Mouse (Mus musculus) v-Abl transformed pro-B cells (cell line): ENCODE measurements at regions not wholly inside any gene's neighbourhood (a gene's known extent, or its start where the extent isn't known, plus 50 kb on each side); places are given as distances from the start of the nearest gene placed in this dataset.

Experiments used
- in situ Hi-C, 2 experiments: fragments of 400-800 bp; cut with MboI; formaldehyde crosslinking; loops; one replicate each; pipeline ENCODE4 v1.15.1; 2025; ENCODE audit not compliant: unreplicated experiment in 2 of 2

DNA sequence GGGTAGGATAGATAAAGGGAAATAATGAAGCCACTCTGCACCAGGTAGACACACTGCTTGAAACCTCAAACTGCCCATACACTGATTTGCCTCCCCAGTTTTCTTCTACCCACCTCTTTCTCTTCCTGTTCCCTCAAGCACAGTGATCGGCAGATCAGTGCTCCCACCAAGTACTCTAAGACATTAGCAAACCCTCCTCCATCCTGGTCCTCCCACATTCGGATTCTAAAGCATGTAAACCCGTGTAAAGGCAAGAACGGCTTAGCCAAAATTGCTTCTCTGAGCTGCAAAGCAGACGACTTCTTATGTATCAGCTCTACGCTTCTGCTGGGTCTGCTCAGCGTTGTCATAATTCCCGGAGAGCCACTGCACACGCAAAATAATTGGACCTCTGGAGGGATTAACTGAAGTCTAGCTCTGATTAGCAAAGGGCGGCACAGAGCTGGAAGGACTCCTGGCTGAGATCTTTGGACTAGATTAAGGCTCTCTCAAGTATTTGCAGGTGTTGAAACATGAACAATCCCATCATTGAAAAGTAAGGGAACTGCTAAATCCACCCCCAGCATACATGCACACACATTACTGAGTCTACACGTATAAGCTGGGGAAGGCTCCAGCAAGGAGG lies 67.2 kb downstream of the Mtx3 start:
- in situ Hi-C loops: no loop called here

DNA sequence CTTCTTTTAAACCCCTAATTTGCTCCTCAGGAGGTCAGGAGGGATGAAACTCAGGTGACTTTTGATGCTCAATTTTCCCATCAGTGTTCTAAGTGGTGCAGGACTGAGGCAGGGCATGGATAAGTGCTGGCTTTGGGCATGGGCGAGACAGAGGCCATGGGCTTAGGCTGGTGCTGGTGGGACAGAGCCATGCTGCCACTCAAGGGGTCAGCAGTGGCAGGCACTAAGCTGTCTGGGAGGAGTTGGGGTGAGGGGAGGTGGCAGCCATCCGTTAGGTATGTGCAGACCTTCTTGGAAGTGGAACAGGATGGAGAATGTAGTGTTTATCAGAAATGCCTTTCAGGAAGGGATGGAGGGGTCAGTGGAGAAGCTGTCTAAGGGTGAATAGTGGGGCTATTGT lies 68.1 kb downstream of the Mtx3 start:
- in situ Hi-C loops: no loop called here

DNA sequence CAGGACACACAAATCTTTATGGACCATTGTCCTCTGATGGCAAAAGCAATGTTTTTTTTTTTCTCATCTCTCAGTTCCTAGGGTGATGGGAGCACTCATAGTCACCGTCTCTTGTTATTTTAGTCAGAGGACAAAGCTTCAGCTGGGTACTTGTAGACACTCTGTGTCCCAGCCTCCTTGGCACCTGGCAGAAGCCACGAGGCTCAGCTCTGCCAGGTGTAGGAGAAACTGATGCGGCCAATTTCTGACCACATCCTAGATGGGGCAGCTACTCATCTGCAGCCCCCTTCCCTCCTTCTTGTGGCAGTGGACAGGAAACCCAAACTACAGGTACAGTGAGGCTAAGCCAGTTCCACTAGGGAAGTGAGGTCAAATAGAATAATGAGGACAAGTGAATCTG lies 70.1 kb downstream of the Mtx3 start:
- in situ Hi-C loops: no loop called here

DNA sequence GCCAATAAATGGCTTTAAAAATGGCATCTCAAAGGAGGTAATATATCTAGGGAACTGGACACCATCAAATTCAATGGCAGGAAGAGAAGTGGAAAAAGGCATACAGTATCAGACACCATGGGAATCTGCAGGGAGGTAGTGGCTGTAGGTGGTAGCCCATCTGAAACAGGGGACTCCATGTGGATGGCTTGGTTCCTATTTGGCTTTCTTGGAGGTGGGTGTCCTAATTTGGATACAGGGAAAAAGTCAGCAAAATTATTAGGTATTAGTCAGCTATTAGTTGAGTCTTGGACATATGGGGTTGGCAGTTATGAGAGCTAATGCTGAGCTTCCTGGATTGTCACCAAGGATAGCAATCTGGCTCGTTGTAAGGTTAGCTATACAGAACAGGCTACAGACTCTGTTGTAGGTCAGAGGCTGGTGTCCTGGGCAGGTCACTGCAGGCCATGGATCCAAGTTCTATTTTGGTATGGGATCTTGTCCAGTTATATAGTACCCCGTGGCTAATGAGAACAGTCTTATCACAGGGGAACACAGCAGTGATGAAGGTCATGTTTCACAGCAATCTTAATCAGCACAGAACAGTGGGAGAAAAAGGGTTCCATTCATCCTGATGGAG lies 70.8 kb downstream of the Mtx3 start:
- in situ Hi-C loops: no loop called here

DNA sequence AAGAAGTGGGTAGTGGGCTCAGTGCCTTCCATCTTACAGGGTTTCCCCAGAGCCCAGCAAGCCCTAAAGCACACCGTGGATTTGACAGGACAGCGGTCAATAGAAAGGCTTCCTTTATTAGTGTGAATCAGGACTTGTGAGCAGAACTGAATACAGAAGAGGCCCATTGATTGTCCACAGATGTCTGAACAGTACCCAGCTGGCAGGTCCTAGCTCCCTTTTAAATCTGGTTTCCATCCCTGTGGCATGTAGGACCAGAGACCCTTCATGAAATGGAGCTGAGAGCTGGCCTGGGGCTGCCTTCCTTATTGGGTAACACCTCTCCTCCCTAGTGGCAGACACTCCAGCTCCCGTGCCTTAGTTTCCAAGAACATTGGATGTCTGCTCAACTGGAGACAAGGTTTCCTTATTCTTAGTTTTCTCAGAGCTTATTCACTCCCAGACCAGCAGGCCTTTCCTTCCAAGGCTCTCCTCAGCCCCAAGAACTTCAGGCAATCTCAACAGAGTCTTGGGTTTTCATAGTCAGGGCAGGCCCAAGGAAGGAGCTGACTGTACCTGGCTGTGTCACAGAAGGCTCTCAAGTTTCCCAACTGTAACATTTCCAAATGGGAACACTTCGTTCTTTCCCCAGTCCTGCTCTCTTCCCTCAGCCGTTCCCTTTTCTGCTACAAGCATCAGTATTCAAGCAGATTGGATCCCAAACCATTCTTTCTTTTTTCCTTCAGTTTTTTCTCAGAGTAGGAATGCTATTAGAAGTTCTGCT lies 71.6 kb downstream of the Mtx3 start:
- in situ Hi-C loops: no loop called here

DNA sequence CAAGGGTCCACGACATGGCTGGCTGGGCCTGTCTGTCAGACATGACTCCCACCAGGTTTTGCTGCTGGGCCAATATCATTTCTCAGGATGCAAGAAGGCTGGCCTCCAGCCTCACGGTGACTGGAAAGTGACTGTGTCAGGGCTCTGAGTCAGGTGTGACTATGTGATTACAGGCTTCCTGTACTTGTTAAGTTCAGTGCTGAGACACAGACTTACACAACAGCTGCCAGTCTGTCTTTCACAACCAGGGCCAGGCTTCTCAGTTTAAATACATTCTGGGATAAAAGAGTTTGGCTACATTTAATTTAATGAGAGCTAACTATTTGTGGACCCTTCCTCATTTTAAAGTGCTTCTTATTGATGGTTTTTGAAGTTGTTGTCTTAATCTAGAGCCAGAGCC lies 75.3 kb downstream of the Mtx3 start:
- in situ Hi-C loops: no loop called here

DNA sequence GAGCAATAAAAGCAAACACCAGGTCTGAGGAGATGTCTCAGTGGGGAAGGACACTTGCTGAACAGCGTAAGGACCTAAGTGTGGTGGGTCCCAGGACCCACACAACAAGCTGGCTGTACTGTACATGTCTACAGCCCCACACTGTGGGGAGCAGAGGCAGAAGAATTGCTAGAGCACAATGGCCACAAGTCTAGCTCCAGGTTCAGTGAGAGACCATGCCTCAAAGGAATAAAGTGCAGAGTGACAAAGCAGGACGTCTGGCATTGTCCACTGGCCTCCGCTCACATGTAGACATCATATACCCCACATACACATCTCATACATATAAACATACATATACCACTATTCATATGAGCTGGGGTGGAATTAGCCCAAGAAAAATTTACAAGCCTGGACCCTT lies 77.4 kb downstream of the Mtx3 start:
- in situ Hi-C loops: no loop called here

DNA sequence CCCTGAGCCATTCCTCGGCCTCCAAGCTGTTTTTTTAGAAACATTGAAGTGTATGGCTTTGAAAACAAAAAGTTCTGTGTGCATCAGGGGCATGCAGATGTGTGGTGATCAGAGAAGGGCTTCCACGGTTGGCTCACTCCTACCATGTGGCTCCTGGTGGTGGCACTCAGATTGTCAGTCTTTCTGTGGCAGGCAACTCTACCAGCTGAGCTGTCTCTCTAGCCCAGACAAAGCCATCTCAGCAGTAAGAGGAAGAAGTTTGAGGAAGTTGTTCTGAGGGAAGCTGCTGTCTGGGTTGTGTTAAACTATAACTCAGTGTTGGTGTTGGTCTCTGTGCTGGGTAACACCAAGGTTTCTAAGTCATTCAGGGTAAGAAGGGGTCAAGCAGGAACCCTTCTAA lies 78.9 kb downstream of the Mtx3 start:
- in situ Hi-C loops: no loop called here

DNA sequence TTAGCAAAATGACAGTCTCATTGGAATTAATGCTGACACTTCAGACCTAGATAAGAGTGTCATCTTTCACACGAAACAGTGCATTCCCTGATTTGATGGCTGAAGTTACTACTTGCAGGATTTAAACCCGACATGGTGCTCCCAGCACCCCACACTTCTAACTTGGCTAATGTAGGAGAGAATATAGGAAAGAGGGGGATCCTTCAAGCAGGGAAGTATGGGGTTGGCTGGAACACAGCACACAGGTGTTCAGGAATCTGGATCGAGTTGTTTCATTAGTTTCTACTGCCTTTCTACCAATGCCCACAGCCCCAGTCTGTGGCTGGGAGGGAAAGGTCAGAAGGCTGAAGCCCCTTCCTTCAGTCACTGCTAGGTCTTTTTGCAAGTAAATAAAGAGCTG lies 79.5 kb downstream of the Mtx3 start:
- in situ Hi-C loops: no loop called here

DNA sequence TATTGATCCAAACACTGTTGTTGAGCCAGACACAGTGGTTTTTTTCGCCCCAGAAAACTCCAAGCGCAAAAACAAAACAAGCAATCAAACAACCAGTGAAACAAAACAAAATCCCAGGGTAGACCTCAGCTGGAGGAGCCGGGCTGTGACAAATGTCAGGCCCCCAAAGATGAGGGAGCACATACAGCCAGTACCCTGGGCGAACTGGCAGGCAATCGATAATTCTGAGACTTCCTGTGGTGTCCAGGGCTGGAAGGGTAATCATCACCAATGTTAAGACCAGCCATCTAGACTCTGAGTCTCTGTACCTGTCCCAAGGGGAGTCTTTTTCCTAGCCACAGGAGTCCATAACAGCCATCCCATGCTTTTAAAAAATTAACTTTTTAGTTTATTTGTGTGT lies 80.6 kb downstream of the Mtx3 start:
- in situ Hi-C loops: no loop called here

DNA sequence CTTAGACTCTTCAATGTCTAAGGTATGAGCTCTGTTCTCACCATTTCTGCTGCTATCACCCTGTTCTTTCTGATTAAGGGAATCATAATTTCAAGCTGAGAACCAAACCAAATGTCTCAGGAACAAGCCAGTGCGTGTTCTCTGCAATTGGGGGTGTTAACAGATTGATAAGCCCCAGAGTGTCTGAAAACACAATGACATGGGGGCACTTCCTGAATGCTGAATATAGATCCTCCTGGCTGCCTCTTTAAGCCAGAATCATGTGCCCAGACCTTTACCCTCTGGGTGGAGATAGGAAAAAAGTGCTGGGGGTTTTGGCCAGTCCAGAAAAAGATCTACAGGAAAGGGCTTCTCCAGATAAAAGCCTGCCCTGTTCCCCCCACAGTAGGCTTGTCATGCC lies 84.0 kb downstream of the Mtx3 start:
- in situ Hi-C loops: no loop called here

DNA sequence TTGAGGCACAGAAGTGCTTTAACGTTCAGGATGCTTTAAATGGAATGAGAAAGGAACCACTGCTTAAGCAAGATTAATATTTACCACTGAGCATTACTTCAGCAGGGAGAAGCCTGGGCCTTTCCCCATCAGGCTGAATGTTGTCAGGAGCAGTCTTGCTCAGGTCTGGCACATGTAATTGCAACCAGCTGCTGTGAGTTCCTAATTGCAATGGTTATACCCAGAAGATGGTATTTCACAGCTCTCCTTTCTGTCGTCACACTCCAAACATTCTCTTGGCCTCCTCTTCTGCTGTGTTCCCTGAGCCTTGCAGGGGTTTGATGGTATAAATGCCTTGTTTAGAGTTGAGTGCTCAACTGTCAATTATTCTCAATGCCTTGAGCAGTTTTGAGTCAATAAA lies 87.1 kb downstream of the Mtx3 start:
- in situ Hi-C loops: no loop called here

DNA sequence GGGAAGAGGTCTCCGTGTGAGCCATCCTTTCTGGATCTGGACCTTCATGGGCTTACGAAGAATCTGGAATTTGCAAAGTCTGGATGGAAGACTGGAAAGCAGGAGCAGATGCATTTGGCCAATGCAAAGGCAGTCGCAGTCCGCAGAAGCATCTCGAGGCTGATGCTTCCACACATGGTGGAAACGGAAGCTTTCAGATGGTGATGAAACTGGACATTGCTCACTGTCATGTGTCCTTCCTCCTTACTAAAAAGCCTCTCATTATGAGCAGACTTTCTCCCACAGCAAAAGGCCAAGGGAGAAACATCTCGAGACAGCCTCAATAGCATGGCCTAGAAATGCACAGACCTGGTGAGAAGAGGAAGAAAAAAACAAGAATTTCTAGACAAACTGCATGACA lies 94.5 kb downstream of the Mtx3 start:
- in situ Hi-C loops: no loop called here

DNA sequence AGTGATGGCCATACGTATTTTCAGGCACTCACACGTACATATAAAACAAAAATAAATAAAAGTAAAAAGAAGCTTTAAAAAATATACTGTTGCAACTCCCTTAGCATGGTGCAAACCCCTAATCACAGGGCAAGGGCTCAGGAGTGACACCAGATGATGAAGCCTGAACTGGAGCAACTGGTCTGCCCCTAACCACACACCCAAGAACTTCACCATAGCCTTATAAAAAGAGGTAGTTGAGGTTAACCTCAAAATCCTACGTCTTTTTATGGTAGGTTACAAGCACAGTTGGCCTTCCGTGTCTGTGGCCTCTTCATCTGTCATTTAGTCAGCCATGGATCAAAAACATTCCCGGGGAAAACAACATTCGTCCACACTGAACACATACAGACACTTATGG lies 96.0 kb downstream of the Mtx3 start:
- in situ Hi-C loops: no loop called here

DNA sequence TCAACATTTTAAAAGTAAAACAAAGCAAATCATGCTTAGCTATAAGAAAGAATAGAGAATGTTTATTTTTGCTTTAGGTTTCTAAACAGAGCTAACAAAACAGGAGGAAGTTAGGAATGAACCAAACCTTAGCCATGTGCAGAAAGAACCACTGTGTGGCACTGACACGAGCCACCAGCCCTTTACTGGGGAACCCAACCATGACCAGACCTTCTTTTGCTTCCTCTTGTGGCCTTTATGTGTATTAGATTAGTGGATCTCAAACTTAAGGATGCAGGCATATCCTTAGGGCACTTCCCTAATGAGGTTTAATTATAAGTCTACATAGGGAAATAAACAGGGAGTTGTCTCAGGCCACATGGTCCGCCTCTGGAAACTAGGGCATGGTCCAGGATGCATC lies 104.0 kb downstream of the Mtx3 start:
- in situ Hi-C loops: no loop called here

DNA sequence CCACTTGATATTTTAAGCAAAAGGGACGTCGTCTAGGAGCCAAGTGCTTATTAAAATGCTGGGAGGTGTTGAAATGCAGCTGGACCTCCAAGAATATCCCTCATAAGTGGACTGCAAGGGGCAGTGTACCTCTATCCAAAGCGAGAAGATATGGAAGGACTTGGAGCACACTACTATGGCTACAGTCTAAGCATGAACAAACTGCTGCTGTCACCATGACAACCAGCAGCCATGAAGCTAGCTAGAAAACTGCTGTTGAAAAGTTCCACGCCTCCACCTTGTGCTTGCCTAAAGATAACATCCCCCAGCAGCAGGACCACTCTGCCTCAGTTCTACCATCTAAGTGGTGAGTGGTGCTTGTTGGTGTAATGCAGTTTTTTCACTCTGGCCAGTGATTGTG lies 115.5 kb downstream of the Mtx3 start:
- in situ Hi-C loops: no loop called here

DNA sequence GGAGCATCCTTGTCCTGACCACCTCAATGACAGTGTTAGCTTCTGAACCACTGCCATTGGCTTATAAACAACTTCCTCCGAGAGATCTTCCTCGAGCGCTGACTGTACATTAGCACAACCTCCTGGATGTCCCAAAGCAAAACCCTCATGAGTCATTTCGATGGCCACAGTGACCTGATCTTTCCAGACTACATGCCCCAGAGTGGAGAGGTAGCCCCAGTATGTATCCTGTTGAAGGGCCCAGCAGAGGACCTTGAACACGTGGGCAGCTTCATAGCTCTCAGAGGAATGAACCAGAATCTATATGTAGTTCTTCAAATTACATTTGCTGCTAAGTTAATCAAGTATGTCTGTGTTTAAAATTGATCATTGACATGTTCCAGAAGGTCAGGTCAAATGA lies 118.1 kb downstream of the Mtx3 start:
- in situ Hi-C loops: no loop called here

DNA sequence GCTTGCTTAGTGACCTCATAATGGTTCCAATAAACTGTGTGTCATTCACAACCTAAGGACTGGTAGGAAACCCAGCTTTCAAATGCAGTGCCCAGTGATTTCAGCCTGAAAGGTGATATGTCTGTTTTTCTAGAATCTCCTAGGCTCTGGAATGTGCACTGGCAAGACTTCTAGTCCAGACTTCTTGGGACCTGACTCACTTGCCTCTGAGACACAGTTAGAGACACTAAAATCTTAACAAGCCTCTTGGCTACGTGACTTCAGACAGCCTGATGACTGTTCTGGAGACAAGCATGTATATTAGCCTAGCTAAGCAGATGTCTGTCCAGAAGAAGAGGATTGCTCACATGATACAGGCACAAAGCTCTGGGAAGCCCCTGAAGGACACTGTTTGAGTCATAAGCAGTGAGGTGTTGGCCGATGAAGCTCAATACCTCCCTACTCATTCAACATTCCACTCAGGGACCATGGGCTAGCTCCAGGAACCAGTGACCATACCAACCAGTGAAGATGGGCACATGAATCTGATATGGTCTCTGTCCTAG lies 118.9 kb downstream of the Mtx3 start:
- in situ Hi-C loops: no loop called here

DNA sequence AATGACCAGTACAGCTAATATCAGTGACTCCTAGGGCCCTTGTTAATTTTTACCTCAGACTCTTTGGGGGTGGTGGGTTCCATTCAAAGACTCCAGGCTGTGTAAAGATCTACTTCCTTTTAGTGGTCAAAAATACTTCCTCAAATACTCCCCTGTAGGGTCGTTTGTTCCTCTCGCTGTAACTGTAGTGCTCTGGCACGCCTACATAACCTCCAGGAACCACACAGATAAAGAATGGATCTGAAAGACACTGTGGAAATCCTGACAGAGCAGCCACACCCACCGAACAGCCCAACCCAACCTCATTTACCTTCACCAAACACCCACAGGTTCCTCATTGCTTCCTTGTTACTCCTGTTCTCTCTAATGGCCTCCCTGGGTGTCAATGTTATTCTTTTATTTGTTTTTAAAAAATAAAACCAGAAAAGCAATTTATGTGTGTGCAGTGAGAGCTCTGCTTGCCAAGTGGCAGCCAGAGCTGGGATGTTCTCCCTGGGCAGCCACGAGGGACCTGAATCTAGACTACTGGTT lies 119.7 kb downstream of the Mtx3 start:
- in situ Hi-C loops: no loop called here

DNA sequence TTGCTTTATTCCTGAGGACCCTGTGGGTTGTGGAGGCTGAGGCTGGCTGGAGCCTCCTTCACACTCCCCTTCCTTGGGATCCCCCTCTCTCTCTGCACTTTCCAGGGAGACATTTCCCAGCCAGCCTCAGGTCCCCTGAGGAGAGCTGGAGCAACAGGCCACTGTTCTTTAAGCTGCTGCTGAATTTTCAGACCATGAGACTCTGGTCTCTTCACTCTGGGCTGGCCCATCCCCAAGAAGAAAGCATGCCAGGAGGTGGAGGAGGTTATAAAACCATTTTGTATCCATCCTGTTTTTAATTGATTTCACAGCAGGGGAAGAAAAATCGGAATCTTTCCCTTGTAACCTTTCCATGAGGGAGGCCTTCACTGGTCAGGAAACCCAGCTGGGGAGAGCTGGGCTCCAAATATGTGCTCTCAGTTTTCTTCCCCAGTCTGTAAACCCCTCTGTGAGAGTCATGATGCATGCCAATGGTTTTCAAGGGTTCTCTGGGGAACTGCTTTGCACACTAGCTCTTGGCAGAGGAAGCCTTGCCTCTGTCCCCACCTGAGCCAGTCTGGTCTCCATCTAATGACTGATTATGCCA lies 122.6 kb downstream of the Mtx3 start:
- in situ Hi-C loops: no loop called here

DNA sequence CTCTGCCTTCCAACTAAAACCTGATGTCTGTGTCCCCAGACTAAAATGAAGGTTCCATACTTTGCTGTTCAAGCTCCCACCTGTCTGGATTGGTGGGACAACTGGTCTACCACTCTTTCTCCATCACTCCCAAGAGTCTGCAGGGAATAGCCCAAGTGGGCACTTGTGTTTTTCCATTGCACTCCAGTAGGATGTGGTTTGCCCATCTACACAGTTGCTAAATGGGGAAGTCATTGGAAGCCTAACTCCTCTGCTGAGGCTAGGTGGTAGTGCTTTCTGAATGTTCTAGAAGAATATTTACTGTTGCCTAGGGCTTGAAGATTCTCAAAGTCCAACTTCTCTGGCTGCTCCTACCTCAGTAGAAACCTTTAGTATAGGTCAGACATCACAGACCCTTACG lies 125.0 kb downstream of the Mtx3 start:
- in situ Hi-C loops: no loop called here
